Mouse (Mus musculus) yolk sac, embryonic 10.5 days (tissue): ENCODE data around the gene D5Ertd579e.
"Not testable (repeated sequence)": the region's sequence is repeated elsewhere in the genome, so short reads cannot be mapped to it uniquely, and the experiment has no call there.

Experiments
- DNase-seq: peaks from one replicate; pipeline ENCODE4 v3.0.0-alpha.2; 2017; ENCODE audit warnings: low spot score

Gene D5Ertd579e

GRCm38 (mm10) chr5:36679918-36680598 is 15.8 kb downstream of the D5Ertd579e start:
- no peak for DNase-seq

- DNase-seq, result no peak
Observed at GRCm38 (mm10) chr5:36678799-36679198, 17.0 kb downstream of the D5Ertd579e start.

GRCm38 (mm10) chr5:36677907-36678306 is 17.9 kb downstream of the D5Ertd579e start:
- no peak for DNase-seq

GRCm38 (mm10) chr5:36675466-36675865 is 20.4 kb downstream of the D5Ertd579e start:
- DNase-seq, result no peak

GRCm38 (mm10) chr5:36674658-36675433 is 21.0 kb downstream of the D5Ertd579e start:
- DNase-seq, result no peak

- no peak for DNase-seq
Observed at GRCm38 (mm10) chr5:36669021-36670008, 26.5 kb downstream of the D5Ertd579e start.

GRCm38 (mm10) chr5:36668572-36668971 is 27.3 kb downstream of the D5Ertd579e start:
- DNase-seq, result no peak

GRCm38 (mm10) chr5:36667986-36668385 is 27.8 kb downstream of the D5Ertd579e start:
- not testable (repeated sequence) for DNase-seq

GRCm38 (mm10) chr5:36667165-36667564 is 28.7 kb downstream of the D5Ertd579e start:
- no peak for DNase-seq

GRCm38 (mm10) chr5:36666699-36667098 is 29.1 kb downstream of the D5Ertd579e start:
- DNase-seq, result not testable (repeated sequence)

GRCm38 (mm10) chr5:36663329-36663728 is 32.5 kb downstream of the D5Ertd579e start:
- no peak for DNase-seq

GRCm38 (mm10) chr5:36660977-36661760 is 34.7 kb downstream of the D5Ertd579e start:
- DNase-seq, result not testable (repeated sequence)

- no peak for DNase-seq
Observed at GRCm38 (mm10) chr5:36625612-36626011, 70.2 kb downstream of the D5Ertd579e start.

GRCm38 (mm10) chr5:36623670-36624069 is 72.2 kb downstream of the D5Ertd579e start:
- DNase-seq, result no peak

- no peak for DNase-seq
Observed at GRCm38 (mm10) chr5:36621058-36621449, 74.8 kb downstream of the D5Ertd579e start.

- no peak for DNase-seq
Observed at GRCm38 (mm10) chr5:36620409-36621057, 75.3 kb downstream of the D5Ertd579e start.

GRCm38 (mm10) chr5:36618890-36619289 is 76.9 kb downstream of the D5Ertd579e start:
- DNase-seq, result no peak

- no peak for DNase-seq
Observed at GRCm38 (mm10) chr5:36618356-36618755, 77.5 kb downstream of the D5Ertd579e start.

GRCm38 (mm10) chr5:36614124-36614523 is 81.7 kb downstream of the D5Ertd579e start:
- DNase-seq, result no peak

GRCm38 (mm10) chr5:36608939-36609499 is 86.8 kb downstream of the D5Ertd579e start:
- DNase-seq, result no peak
